Mouse (Mus musculus): ENCODE measurements at regions not wholly inside any gene's neighbourhood (a gene's known extent, or its start where the extent isn't known, plus 50 kb on each side); places are given as distances from the start of the nearest gene placed in this dataset.
A peak's percentile ranks its signal among the peaks of the same experiment; 100 is the strongest.

GRCm38 (mm10) chr8:26804901-26805341 is 172.2 kb upstream of the Zfp703 start:
- DNase-seq (ENCODE audit: low read depth, low spot score): no peak

- no peak for DNase-seq (ENCODE audit: low read depth, low spot score)
These were observed 171.7 kb upstream of the Zfp703 start for GRCm38 (mm10) chr8:26805371-26805821.

GRCm38 (mm10) chr8:26808111-26808651 is 168.9 kb upstream of the Zfp703 start:
- DNase-seq (ENCODE audit: low read depth, low spot score): peak; percentile 85

- peak; percentile 71 for DNase-seq (ENCODE audit: low read depth, low spot score)
These were observed 168.4 kb upstream of the Zfp703 start for GRCm38 (mm10) chr8:26808771-26809170.

GRCm38 (mm10) chr8:26809943-26810342 is 167.2 kb upstream of the Zfp703 start:
- DNase-seq (ENCODE audit: low read depth, low spot score): no peak

- DNase-seq (ENCODE audit: low read depth, low spot score): peak; percentile 86
These were observed 165.4 kb upstream of the Zfp703 start for GRCm38 (mm10) chr8:26811533-26812236.

GRCm38 (mm10) chr8:26813198-26813815 is 163.8 kb upstream of the Zfp703 start:
- no peak for DNase-seq (ENCODE audit: low read depth, low spot score)

GRCm38 (mm10) chr8:26815020-26815584 is 162.0 kb upstream of the Zfp703 start:
- no peak for DNase-seq (ENCODE audit: low read depth, low spot score)

- DNase-seq (ENCODE audit: low read depth, low spot score): peak; percentile 80
These were observed 160.1 kb upstream of the Zfp703 start for GRCm38 (mm10) chr8:26816977-26817376.

- DNase-seq (ENCODE audit: low read depth, low spot score): no peak
These were observed 152.8 kb upstream of the Zfp703 start for GRCm38 (mm10) chr8:26824189-26824941.

- no peak for DNase-seq (ENCODE audit: low read depth, low spot score)
These were observed 148.7 kb upstream of the Zfp703 start for GRCm38 (mm10) chr8:26828311-26828909.

GRCm38 (mm10) chr8:26829313-26829712 is 147.8 kb upstream of the Zfp703 start:
- no peak for DNase-seq (ENCODE audit: low read depth, low spot score)

- no peak for DNase-seq (ENCODE audit: low read depth, low spot score)
These were observed 146.0 kb upstream of the Zfp703 start for GRCm38 (mm10) chr8:26831148-26831547.

GRCm38 (mm10) chr8:26831790-26832189 is 145.3 kb upstream of the Zfp703 start:
- DNase-seq (ENCODE audit: low read depth, low spot score): no peak

GRCm38 (mm10) chr8:26832546-26832945 is 144.6 kb upstream of the Zfp703 start:
- no peak for DNase-seq (ENCODE audit: low read depth, low spot score)

GRCm38 (mm10) chr8:26833297-26833696 is 143.8 kb upstream of the Zfp703 start:
- DNase-seq (ENCODE audit: low read depth, low spot score): no peak

- DNase-seq (ENCODE audit: low read depth, low spot score): no peak
These were observed 143.3 kb upstream of the Zfp703 start for GRCm38 (mm10) chr8:26833784-26834183.

GRCm38 (mm10) chr8:26834604-26835003 is 142.5 kb upstream of the Zfp703 start:
- no peak for DNase-seq (ENCODE audit: low read depth, low spot score)

- DNase-seq (ENCODE audit: low read depth, low spot score): no peak
These were observed 142.0 kb upstream of the Zfp703 start for GRCm38 (mm10) chr8:26835076-26835475.

GRCm38 (mm10) chr8:26835616-26836015 is 141.5 kb upstream of the Zfp703 start:
- no peak for DNase-seq (ENCODE audit: low read depth, low spot score)

- no peak for DNase-seq (ENCODE audit: low read depth, low spot score)
These were observed 140.6 kb upstream of the Zfp703 start for GRCm38 (mm10) chr8:26836552-26836951.

All from skeletal muscle tissue, adult 2 months (tissue).